Comparison of ENCODE assay signal across 15 mouse cellular contexts in genomic region chr7:65489742-65490141, GRCm38 (mm10). TPM values are rescaled to one million over a fixed set of nuclear protein-coding genes. Genes with fewer than 3 reads are reported as not detected.
DNase-seq lines count a peak whose midpoint lies in the region; ATAC-seq and TF ChIP-seq lines count a peak whose summit lies in the region.
"Had no signal": no experiment of that assay in that cellular context is flagged by ENCODE, and none has a peak within 500 bp of the region (broad histone marks: within the 10 kb centered on the region; RNA-seq: fewer than 3 reads in every experiment).

No protein-coding gene starts in this region.

- H3K27ac ChIP-seq in layer of hippocampus, adult 2 months: peak overlapping the region; percentile 66; the same call in 1 of the 2 replicates
- H3K27ac ChIP-seq: embryonic facial prominence, embryonic 12.5 days; forebrain, embryonic 15.5 days; heart, embryonic 10.5 days had no signal

- no peak overlapping the region for H3K4me3 ChIP-seq in layer of hippocampus, adult 2 months
- H3K4me3 ChIP-seq in lung, adult 2 months (replicated peaks; ENCODE audit: extremely low read depth, low read depth, low read length): no peak overlapping the region
- H3K4me3 ChIP-seq: embryonic facial prominence, embryonic 12.5 days; forebrain, embryonic 15.5 days; heart, embryonic 10.5 days had no signal

- WGBS in lung, adult 2 months: 74% methylated on average over 9 of the region's 9 CpGs

- no peak for ATAC-seq in cerebellum, adult (ENCODE audit: insufficient number of reproducible peaks, low FRiP score, low TSS enrichment)
- ATAC-seq: forebrain, embryonic 15.5 days had no signal

- peaks cover 3% of the 10 kb centered on the region for H3K4me1 ChIP-seq in lung, adult 2 months (ENCODE audit: control insufficient read depth, insufficient read depth, low read length)
- H3K4me1 ChIP-seq: embryonic facial prominence, embryonic 12.5 days had no signal

- no peak for TF ChIP-seq CTCF in layer of hippocampus, adult 2 months (conservative IDR thresholded peaks at IDR 0.05)
- no peak for TF ChIP-seq CTCF in lung, adult 2 months (IDR thresholded peaks at IDR 0.05; ENCODE audit: insufficient read depth, low read length)

- peak; percentile 74 to 81 for DNase-seq in cerebellum, postnatal 14 days
- DNase-seq in layer of hippocampus, adult 2 months (ENCODE audit: low spot score in 2 of 2): no peak
- DNase-seq in layer of hippocampus, adult 9-10 months (ENCODE audit: low spot score): no peak
- DNase-seq in brain, adult 2 months (ENCODE audit: low read depth, low spot score): peak; percentile 45
- DNase-seq in lung, adult 2 months: no peak
- DNase-seq: adrenal gland, adult 8-10 months; adrenal gland, postnatal 36 days; gastrocnemius, postnatal 36 days; heart, adult 18-20 months; heart, postnatal 10 days; kidney, adult 11 months had no signal

- no peak for TF ChIP-seq POLR2A in lung, adult 2 months (IDR thresholded peaks at IDR 0.05; ENCODE audit: borderline replicate concordance, extremely low read depth, low read depth, low read length)

RNA-seq across cellular contexts. Expression of gene Tjp1, which starts 37.8 kb away (rescaled TPM):
- 100 to 1,000 TPM; 141 to 174 TPM for total RNA-seq in layer of hippocampus, adult 2 months (2021)
- 58.9 and 64.8 TPM in 2 replicates for polyA plus RNA-seq in lung, adult 2 months (2012; rRNA removed)

Comparison
In these comparisons a context has a peak if more than half of its experiments do, and no peak if none do; other contexts are left out.
1. DNase-seq: peak in cerebellum, postnatal 14 days (2 of 2) and brain, adult 2 months (single experiment); none in layer of hippocampus, adult 2 months (0 of 2), layer of hippocampus, adult 9-10 months (single experiment) and lung, adult 2 months (single experiment).